Mouse (Mus musculus): ENCODE measurements around the gene Lrrc14b.

Gene Lrrc14b

GRCm38 (mm10) chr13:74363859-74364235 lies at the start of gene Lrrc14b:
Gene Lrrc14b, minus strand, starts transcription at chr13:74364005.
- DNase-seq, result no peak

- no peak for DNase-seq
Measured at GRCm38 (mm10) chr13:74399298-74399839, 35.6 kb upstream of the Lrrc14b start, which contains the start of gene Ftl1-ps1. Gene Ftl1-ps1, plus strand, starts transcription at chr13:74399694.

- DNase-seq, result no peak
Measured at GRCm38 (mm10) chr13:74391156-74391555, 27.4 kb upstream of the Lrrc14b start.

- peak; percentile 28 to 66 for DNase-seq
Measured at GRCm38 (mm10) chr13:74390371-74390990, 26.7 kb upstream of the Lrrc14b start, which contains the start of gene Zfp72. Gene Zfp72, minus strand, starts transcription at chr13:74390836.

- DNase-seq, result no peak
Measured at GRCm38 (mm10) chr13:74389730-74390129, 25.9 kb upstream of the Lrrc14b start.

- DNase-seq, result no peak
Measured at GRCm38 (mm10) chr13:74382289-74382688, 18.5 kb upstream of the Lrrc14b start.

- DNase-seq, result no peak
Measured at GRCm38 (mm10) chr13:74381533-74382276, 17.9 kb upstream of the Lrrc14b start.

GRCm38 (mm10) chr13:74363176-74363858 lies 488 bp downstream of the Lrrc14b start:
- peak in 1 of 2 experiments; percentile 4 for DNase-seq

GRCm38 (mm10) chr13:74362218-74362617 lies 1.6 kb downstream of the Lrrc14b start:
- no peak for DNase-seq

- DNase-seq, result no peak
Measured at GRCm38 (mm10) chr13:74356491-74356890, 7.3 kb downstream of the Lrrc14b start.

GRCm38 (mm10) chr13:74350435-74350906 lies 13.3 kb downstream of the Lrrc14b start:
- no peak for DNase-seq

- peak; percentile 92 for DNase-seq
Measured at GRCm38 (mm10) chr13:74349566-74350434, 14.0 kb downstream of the Lrrc14b start, which contains the start of the genes Sdha and Ccdc127. Gene Sdha, minus strand, starts transcription at chr13:74350280. Gene Ccdc127, plus strand, starts transcription at chr13:74350309.

- peak in 1 of 2 experiments; percentile 37 for DNase-seq
Measured at GRCm38 (mm10) chr13:74341036-74341435, 22.8 kb downstream of the Lrrc14b start.

GRCm38 (mm10) chr13:74329321-74329720 lies 34.5 kb downstream of the Lrrc14b start:
- no peak for DNase-seq

- peak; percentile 85 to 87 for DNase-seq
Measured at GRCm38 (mm10) chr13:74317170-74317849, 46.5 kb downstream of the Lrrc14b start, which contains the start of gene Pdcd6. Gene Pdcd6, minus strand, starts transcription at chr13:74317580.

- DNase-seq, result no peak
Measured at GRCm38 (mm10) chr13:74316789-74317169, 47.0 kb downstream of the Lrrc14b start.

GRCm38 (mm10) chr13:74316386-74316785 lies 47.4 kb downstream of the Lrrc14b start:
- DNase-seq, result no peak

GRCm38 (mm10) chr13:74314616-74315015 lies 49.2 kb downstream of the Lrrc14b start:
- DNase-seq, result no peak

All from spleen, adult 18-20 months (tissue).